Mouse (Mus musculus) CH12.LX (cell line): Measurements from ENCODE around the gene Cfi. TPM values are rescaled to one million over a fixed set of nuclear protein-coding genes. Genes with fewer than 3 reads are reported as not detected.

Source experiments
- DNase-seq: peaks from one replicate; pipeline ENCODE4 v3.0.0-alpha.2; 2013; ENCODE audit errors: extremely low read depth
- H3K27ac ChIP-seq: 2 replicates; pipeline ENCODE4 v1.5.1; 2012; ENCODE audit warnings: low read depth, mild to moderate bottlenecking, control low read depth, moderate library complexity; ENCODE audit not compliant: insufficient read depth
- H3K27me3 ChIP-seq: replicated peaks from 2 replicates; pipeline ENCODE3; 2012; ENCODE audit warnings: inconsistent platforms
- H3K36me3 ChIP-seq, 2 experiments: replicated peaks in 1 of 2; 2 replicates each; pipeline versions ENCODE3 to v1.6.1; 2012; ENCODE audit warnings: inconsistent platforms in 1 of 2, low read length in 1 of 2, mild to moderate bottlenecking in 1 of 2, mixed read lengths in 1 of 2, moderate library complexity in 1 of 2; ENCODE audit not compliant: control insufficient read depth in 1 of 2, insufficient read depth in 1 of 2
- H3K4me1 ChIP-seq, 2 experiments: 2 replicates each; pipeline ENCODE4 v1.6.1; 2012; ENCODE audit warnings: inconsistent platforms in 1 of 2, moderate library complexity in 1 of 2; ENCODE audit not compliant: insufficient read depth in 2 of 2, control insufficient read depth in 1 of 2
- H3K4me2 ChIP-seq: 2 replicates; pipeline ENCODE4 v1.6.1; 2012; ENCODE audit warnings: low read depth, mild to moderate bottlenecking, control low read depth; ENCODE audit not compliant: poor library complexity, insufficient read depth, severe bottlenecking
- H3K4me3 ChIP-seq, 3 experiments: fragments of 150-350 bp in 1 of 3; sonication (generic) in 1 of 3; replicated peaks in 1 of 3; 2 replicates each; pipeline versions ENCODE3 to v1.5.1; 2011 to 2012; ENCODE audit warnings: low read depth in 2 of 3, low read length in 2 of 3, mild to moderate bottlenecking in 2 of 3, moderate library complexity in 2 of 3, control low read depth in 1 of 3, improper control_type of control experiment in 1 of 3, inconsistent platforms in 1 of 3, mixed read lengths in 1 of 3; ENCODE audit not compliant: poor library complexity in 1 of 3
- H3K79me2 ChIP-seq: replicated peaks from 2 replicates; pipeline ENCODE4 v1.6.1; 2012; ENCODE audit warnings: mild to moderate bottlenecking, moderate library complexity; ENCODE audit not compliant: control insufficient read depth, poor library complexity, insufficient read depth, severe bottlenecking; ENCODE audit errors: extremely low read depth
- H3K9ac ChIP-seq: 2 replicates; pipeline ENCODE4 v1.6.1; 2012; ENCODE audit warnings: low read depth, mild to moderate bottlenecking, control low read depth, moderate library complexity; ENCODE audit not compliant: insufficient read depth
- H3K9me3 ChIP-seq: replicated peaks from 2 replicates; pipeline ENCODE3; 2012; ENCODE audit warnings: low read length, inconsistent platforms, mixed read lengths
- BHLHE40 ChIP-seq: IDR thresholded peaks from 2 replicates; pipeline ENCODE4 v1.6.1; 2011; ENCODE audit warnings: mild to moderate bottlenecking, low read depth, low read length, improper control_type of control experiment
- CHD1 ChIP-seq: IDR thresholded peaks from 2 replicates; pipeline ENCODE4 v1.6.1; 2012; ENCODE audit warnings: low read depth, low read length, improper control_type of control experiment, inconsistent platforms
- CHD2 ChIP-seq: IDR thresholded peaks from 2 replicates; pipeline ENCODE4 v1.6.1; 2011; ENCODE audit warnings: low read length, improper control_type of control experiment
- CTCF ChIP-seq, 2 experiments: IDR thresholded peaks in 1 of 2; conservative IDR thresholded peaks in 1 of 2; 2 replicates each; pipeline ENCODE4 v1.5.1; 2011 to 2012; ENCODE audit warnings: low read depth in 2 of 2, low read length in 2 of 2, improper control_type of control experiment in 1 of 2, inconsistent platforms in 1 of 2, mild to moderate bottlenecking in 1 of 2, moderate library complexity in 1 of 2
- E2F4 ChIP-seq: IDR thresholded peaks from 2 replicates; pipeline ENCODE4 v1.6.1; 2011; ENCODE audit warnings: low read depth, low read length, improper control_type of control experiment; ENCODE audit not compliant: insufficient replicate concordance
- GABPA ChIP-seq: IDR thresholded peaks from 2 replicates; pipeline ENCODE4 v1.6.1; 2012; ENCODE audit warnings: low read depth, low read length, improper control_type of control experiment, inconsistent platforms; ENCODE audit not compliant: insufficient replicate concordance
- JUN ChIP-seq: IDR thresholded peaks from 2 replicates; pipeline ENCODE4 v1.6.1; 2011; ENCODE audit warnings: low read depth, mild to moderate bottlenecking, low read length, improper control_type of control experiment, moderate library complexity; ENCODE audit not compliant: insufficient read depth
- JUND ChIP-seq: conservative IDR thresholded peaks from 2 replicates; pipeline ENCODE4 v1.6.1; 2011; ENCODE audit warnings: low read depth, low read length, improper control_type of control experiment
- NELFE ChIP-seq: IDR thresholded peaks from 2 replicates; pipeline ENCODE4 v1.6.1; 2011; ENCODE audit warnings: low read depth, low read length, improper control_type of control experiment
- NRF1 ChIP-seq: IDR thresholded peaks from 2 replicates; pipeline ENCODE4 v1.6.1; 2014; ENCODE audit warnings: low read depth, mild to moderate bottlenecking, inconsistent platforms, low read length, improper control_type of control experiment, moderate library complexity
- RAD21 ChIP-seq: IDR thresholded peaks from 2 replicates; pipeline ENCODE4 v1.6.1; 2011; ENCODE audit warnings: low read depth, mild to moderate bottlenecking, low read length, improper control_type of control experiment, moderate library complexity
- SIN3A ChIP-seq: IDR thresholded peaks from 2 replicates; pipeline ENCODE4 v1.6.1; 2012; ENCODE audit warnings: low read length, improper control_type of control experiment, inconsistent platforms
- SMC3 ChIP-seq: IDR thresholded peaks from 2 replicates; pipeline ENCODE4 v1.6.1; 2011; ENCODE audit warnings: low read depth, low read length, improper control_type of control experiment
- TBP ChIP-seq: conservative IDR thresholded peaks from 2 replicates; pipeline ENCODE4 v1.6.1; 2011; ENCODE audit warnings: low read depth, low read length, improper control_type of control experiment
- UBTF ChIP-seq: IDR thresholded peaks from 2 replicates; pipeline ENCODE4 v1.6.1; 2012; ENCODE audit warnings: low read depth, mild to moderate bottlenecking, inconsistent platforms, low read length, improper control_type of control experiment, moderate library complexity
- USF1 ChIP-seq: IDR thresholded peaks from 2 replicates; pipeline ENCODE4 v1.6.1; 2014; ENCODE audit warnings: low read depth, mild to moderate bottlenecking, inconsistent platforms, low read length, improper control_type of control experiment
- ZMIZ1 ChIP-seq: IDR thresholded peaks from 2 replicates; pipeline ENCODE4 v1.6.1; 2012; ENCODE audit warnings: low read depth, mild to moderate bottlenecking, inconsistent platforms, low read length, improper control_type of control experiment
- ZNF384 ChIP-seq: IDR thresholded peaks from 2 replicates; pipeline ENCODE4 v1.6.1; 2012; ENCODE audit warnings: low read depth, low read length, improper control_type of control experiment, inconsistent platforms
- dilution Hi-C: fragments of 300-500 bp; cut with MboI; formaldehyde crosslinking; loops from 2 replicates; pipeline ENCODE4 v1.14.3; 2020; ENCODE audit warnings: low sequenced_read_pairs; ENCODE audit not compliant: extremely low pct_unique_long_range_greater_than_20kb, extremely low pct_ligation_motif_present
- in situ Hi-C: fragments of 300-500 bp; cut with MboI; formaldehyde crosslinking; loops from 3 replicates; pipeline ENCODE4 v1.14.3; 2019; ENCODE audit warnings: low sequenced_read_pairs, low pct_ligation_motif_present, low pct_unique_long_range_greater_than_20kb, mixed read lengths
- polyA plus RNA-seq: library from polyadenylated mRNA; unstranded; fragments of >175 nt; gene quantifications from 2 replicates; pipeline ENCODE4 v1.2.1, GENCODE M21; 2012; ENCODE audit warnings: low read depth; ENCODE audit not compliant: insufficient read length
- total RNA-seq, 2 experiments: library from RNA; depleted of rRNA; stranded (reverse); fragments of 300-350 nt in 1 of 2; fragments of >200 nt in 1 of 2; gene quantifications; 2 replicates each; pipeline ENCODE4 v1.2.3; 2012 to 2014

Cfi gene
- total and polyA plus RNA-seq, 3 experiments: 0.04 to 0.14 TPM; not detected in 1

GRCm38 (mm10) chr3:129912025-129912424 is 76.3 kb downstream of the Cfi start:
- DNase-seq: no peak

GRCm38 (mm10) chr3:129913241-129913640 is 77.6 kb downstream of the Cfi start:
- in situ Hi-C loops (loop anchor here (25.0 kb wide), 1 partner anchor 774 kb away; no protein-coding TSS in a partner anchor), dilution Hi-C loops (no loop called here)
- Histone ChIP-seq H3K79me2 (no peaks in the 10 kb centered on the region), H3K9ac (no peak overlapping the region), H3K9me3 (no peaks in the 10 kb centered on the region), H3K36me3 (peaks cover 12 to 56% of the 10 kb centered on the region in 2 experiments), H3K4me3 (no peak overlapping the region), H3K4me2 (no peak overlapping the region), H3K4me1 (no peaks in the 10 kb centered on the region), H3K27ac (no peak overlapping the region), H3K27me3 (no peaks in the 10 kb centered on the region)
- TF ChIP-seq CHD2 (no peak), BHLHE40 (no peak), UBTF (no peak), ZMIZ1 (no peak), NRF1 (no peak), JUND (no peak), TBP (no peak), CHD1 (no peak)
- DNase-seq: no peak

More at GRCm38 (mm10) chr3:129912025-129912424, 76.3 kb downstream of the Cfi start:
- Histone ChIP-seq H3K27me3 (no peaks in the 10 kb centered on the region), H3K9me3 (no peaks in the 10 kb centered on the region), H3K79me2 (no peaks in the 10 kb centered on the region), H3K36me3 (peaks cover 12 to 61% of the 10 kb centered on the region in 2 experiments), H3K4me1 (no peaks in the 10 kb centered on the region), H3K27ac (no peak overlapping the region), H3K4me2 (no peak overlapping the region), H3K9ac (no peak overlapping the region), H3K4me3 (no peak overlapping the region)
- in situ Hi-C loops (loop anchor here (25.0 kb wide), 1 partner anchor 775 kb away; no protein-coding TSS in a partner anchor), dilution Hi-C loops (no loop called here)
- TF ChIP-seq USF1 (no peak), CTCF (conservative IDR thresholded peaks at IDR 0.05 in 1 of 2, IDR thresholded peaks at IDR 0.05 in 1 of 2; ENCODE audit: low read depth in 2 of 2, low read length in 2 of 2) (no peak), E2F4 (no peak), NELFE (no peak), ZNF384 (no peak), JUN (no peak), SMC3 (no peak), RAD21 (no peak), SIN3A (no peak), GABPA (no peak)
